Mouse (Mus musculus) MEL (cell line): ENCODE data around the gene Stard10.

Experiments
- CTCF ChIP-seq, 3 experiments: IDR thresholded peaks in 2 of 3; conservative IDR thresholded peaks in 1 of 3; 2 replicates each; pipeline ENCODE4 v1.5.1; 2011 to 2012; ENCODE audit warnings: low read length in 3 of 3, low read depth in 2 of 3, mild to moderate bottlenecking in 2 of 3, improper control_type of control experiment in 1 of 3, inconsistent platforms in 1 of 3, mixed read lengths in 1 of 3, moderate library complexity in 1 of 3; ENCODE audit not compliant: control insufficient read depth in 1 of 3, insufficient read depth in 1 of 3, poor library complexity in 1 of 3, severe bottlenecking in 1 of 3
- E2F4 ChIP-seq: IDR thresholded peaks from 2 replicates; pipeline ENCODE4 v1.6.1; 2011; ENCODE audit warnings: low read depth, low read length, improper control_type of control experiment, borderline replicate concordance
- GATA1 ChIP-seq: IDR thresholded peaks from 2 replicates; pipeline ENCODE4 v1.6.1; 2011; ENCODE audit warnings: low read depth, low read length, improper control_type of control experiment
- JUND ChIP-seq: IDR thresholded peaks from 2 replicates; pipeline ENCODE4 v1.6.1; 2011; ENCODE audit warnings: low read depth, mild to moderate bottlenecking, improper control_type of control experiment, low read length
- MAFK ChIP-seq: IDR thresholded peaks from 2 replicates; pipeline ENCODE4 v1.6.1; 2011; ENCODE audit warnings: low read depth, mild to moderate bottlenecking, low read length, improper control_type of control experiment, borderline replicate concordance
- MYC ChIP-seq: IDR thresholded peaks from 2 replicates; pipeline ENCODE4 v1.6.1; 2011; ENCODE audit warnings: low read depth, mild to moderate bottlenecking, low read length, improper control_type of control experiment, moderate library complexity
- POLR2A ChIP-seq, 2 experiments: IDR thresholded peaks; 2 replicates each; pipeline ENCODE4 v1.6.1; 2011 to 2012; ENCODE audit warnings: low read length in 2 of 2, mild to moderate bottlenecking in 2 of 2, control low read depth in 1 of 2, improper control_type of control experiment in 1 of 2, low read depth in 1 of 2, moderate library complexity in 1 of 2; ENCODE audit not compliant: control insufficient read depth in 1 of 2, insufficient read depth in 1 of 2, poor library complexity in 1 of 2
- TAL1 ChIP-seq: IDR thresholded peaks from 2 replicates; pipeline ENCODE4 v1.6.1; 2012; ENCODE audit warnings: mild to moderate bottlenecking, inconsistent platforms, low read length, moderate library complexity, mixed read lengths
- USF2 ChIP-seq, 2 experiments: IDR thresholded peaks; 2 replicates each; pipeline ENCODE4 v1.6.1; 2011 to 2012; ENCODE audit warnings: improper control_type of control experiment in 2 of 2, low read length in 2 of 2, borderline replicate concordance in 1 of 2, inconsistent platforms in 1 of 2, low read depth in 1 of 2, mild to moderate bottlenecking in 1 of 2; ENCODE audit not compliant: insufficient read depth in 1 of 2
- ZC3H11A ChIP-seq: IDR thresholded peaks from 2 replicates; pipeline ENCODE4 v1.6.1; 2012; ENCODE audit warnings: low read depth, mild to moderate bottlenecking, inconsistent platforms, low read length, improper control_type of control experiment

- TF ChIP-seq POLR2A (IDR thresholded peaks at IDR 0.05; ENCODE audit: control insufficient read depth in 1 of 2, insufficient read depth in 1 of 2, low read depth in 1 of 2, low read length in 2 of 2, poor library complexity in 1 of 2) (no peak), GATA1 (no peak), TAL1 (no peak), CTCF (IDR thresholded peaks at IDR 0.05 in 2 of 3, conservative IDR thresholded peaks at IDR 0.05 in 1 of 3; ENCODE audit: control insufficient read depth in 1 of 3, insufficient read depth in 1 of 3, low read depth in 2 of 3, low read length in 3 of 3, poor library complexity in 1 of 3, severe bottlenecking in 1 of 3) (no peak), USF2 (IDR thresholded peaks at IDR 0.05; ENCODE audit: borderline replicate concordance in 1 of 2, insufficient read depth in 1 of 2, low read depth in 1 of 2, low read length in 2 of 2) (no peak), MYC (no peak), E2F4 (no peak), JUND (no peak), MAFK (no peak), ZC3H11A (no peak)
These were observed 76.1 kb downstream of the Stard10 start for GRCm38 (mm10) chr7:101393015-101393414.
